Mouse (Mus musculus): ENCODE results near the gene Unc5b.

Gene Unc5b

GRCm38 (mm10) chr10:60820552-60820951 lies 10.8 kb downstream of the Unc5b start:
- DNase-seq: no peak

DNA sequence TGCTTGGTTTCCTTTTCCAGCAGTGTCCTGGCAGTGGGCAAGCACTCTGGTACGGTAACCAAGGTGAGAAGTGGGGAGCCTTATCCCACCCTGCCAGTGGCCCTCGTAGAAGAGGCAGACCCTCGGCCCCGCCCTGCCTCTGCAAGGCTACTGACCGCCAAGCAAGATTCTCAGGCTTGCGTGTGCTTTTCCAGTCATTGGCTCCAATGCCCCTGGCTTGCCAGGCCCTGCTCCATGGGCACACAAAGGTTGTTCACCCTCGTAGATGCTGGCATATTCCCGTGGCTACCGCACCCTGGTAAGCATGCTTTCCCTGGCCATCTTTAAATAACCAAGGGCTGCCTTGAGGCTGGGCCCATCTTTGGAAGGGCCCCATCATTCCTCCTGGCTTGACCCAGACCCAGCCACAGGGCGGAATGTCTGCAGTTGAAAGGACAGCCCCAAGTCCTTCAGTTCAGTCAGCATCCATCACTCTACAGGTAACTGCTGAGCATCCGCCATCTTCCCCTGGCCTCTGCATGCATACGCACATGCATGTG lies 11.7 kb downstream of the Unc5b start:
- no peak for DNase-seq

GRCm38 (mm10) chr10:60819179-60819578 lies 12.2 kb downstream of the Unc5b start:
- no peak for DNase-seq

DNA sequence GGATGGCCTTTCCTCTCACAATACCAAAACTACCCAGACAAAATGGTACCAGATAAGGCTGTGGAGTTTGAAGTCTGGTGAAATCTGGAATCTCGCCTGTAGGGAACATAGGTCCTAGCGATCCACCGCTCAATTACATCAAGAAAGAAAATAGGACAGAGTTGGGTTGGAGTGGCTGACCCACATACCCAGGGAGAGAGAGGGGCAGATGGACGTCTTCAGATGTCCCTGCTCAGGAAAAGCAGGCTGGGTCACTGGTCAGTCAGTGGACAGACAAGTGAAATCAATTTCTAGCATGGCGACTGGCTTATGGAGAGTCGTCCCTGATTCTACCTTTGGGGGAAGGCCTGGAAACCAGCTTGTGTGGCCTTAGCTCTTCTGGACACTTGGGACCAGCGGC lies 12.7 kb downstream of the Unc5b start:
- DNase-seq: no peak

GRCm38 (mm10) chr10:60817868-60818267 lies 13.5 kb downstream of the Unc5b start:
- no peak for DNase-seq

- DNase-seq: peak; percentile 20 to 22
Measured at GRCm38 (mm10) chr10:60816872-60817648, 14.3 kb downstream of the Unc5b start.

GRCm38 (mm10) chr10:60815855-60816254 lies 15.5 kb downstream of the Unc5b start:
- no peak for DNase-seq

DNA sequence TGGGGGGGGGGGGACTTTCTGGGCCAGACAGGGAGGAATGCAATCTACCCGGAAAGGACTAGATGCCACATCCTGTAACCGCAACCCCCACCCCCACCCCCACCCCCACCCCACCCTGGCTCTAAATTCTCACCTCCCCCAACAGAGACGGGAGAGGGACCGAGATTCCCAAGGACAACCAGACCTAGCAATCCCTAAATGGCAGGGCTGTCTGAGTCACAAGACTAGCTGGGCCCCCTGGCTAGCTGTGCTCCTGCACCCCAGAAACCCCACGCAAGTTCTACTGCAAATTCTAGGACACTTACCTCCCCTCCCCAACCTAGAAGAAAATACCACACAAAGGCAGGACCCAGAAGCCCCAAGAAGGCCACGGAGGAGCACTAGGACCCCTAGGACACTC lies 16.3 kb downstream of the Unc5b start:
- DNase-seq: no peak

- no peak for DNase-seq
Measured at GRCm38 (mm10) chr10:60814444-60815057, 16.8 kb downstream of the Unc5b start.

- no peak for DNase-seq
Measured at GRCm38 (mm10) chr10:60813606-60814005, 17.8 kb downstream of the Unc5b start.

DNA sequence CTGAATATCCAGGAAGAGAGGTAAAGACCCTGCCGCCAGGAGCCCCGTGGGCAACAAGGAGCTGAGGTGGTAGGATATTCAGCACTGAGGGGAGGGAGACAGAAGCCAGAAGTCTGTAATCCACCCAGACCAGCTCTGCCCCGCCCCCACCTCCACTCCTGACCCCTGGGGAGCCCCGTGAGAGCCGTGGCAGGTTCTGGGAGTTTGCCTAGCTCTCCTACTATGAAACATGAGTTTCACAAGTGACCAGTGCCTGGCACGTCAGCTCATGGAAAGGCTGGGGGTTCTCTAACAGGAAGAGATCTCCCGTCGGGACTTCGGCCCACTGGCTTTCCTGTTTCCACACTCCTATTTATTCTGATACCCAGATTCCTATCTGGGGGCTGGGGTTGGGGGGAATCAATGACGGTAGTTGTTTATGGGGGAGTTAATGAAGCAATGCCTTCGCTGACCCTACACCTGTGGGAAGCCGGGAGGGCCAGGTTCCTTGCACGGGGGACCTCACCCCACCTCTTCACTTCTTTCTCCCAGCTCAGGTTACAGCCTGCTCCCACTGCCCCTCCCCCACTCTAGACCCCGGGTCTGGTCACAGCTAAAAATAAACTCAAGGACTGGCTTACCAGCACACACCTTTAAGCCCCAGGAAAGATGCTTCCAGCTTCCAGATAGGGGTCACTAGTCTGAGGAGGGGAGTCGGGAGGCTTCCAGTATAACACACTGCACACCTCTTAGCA lies 19.4 kb downstream of the Unc5b start:
- no peak for DNase-seq

GRCm38 (mm10) chr10:60808447-60808846 lies 22.9 kb downstream of the Unc5b start:
- no peak for DNase-seq

GRCm38 (mm10) chr10:60807531-60808185 lies 23.7 kb downstream of the Unc5b start:
- no peak for DNase-seq

DNA sequence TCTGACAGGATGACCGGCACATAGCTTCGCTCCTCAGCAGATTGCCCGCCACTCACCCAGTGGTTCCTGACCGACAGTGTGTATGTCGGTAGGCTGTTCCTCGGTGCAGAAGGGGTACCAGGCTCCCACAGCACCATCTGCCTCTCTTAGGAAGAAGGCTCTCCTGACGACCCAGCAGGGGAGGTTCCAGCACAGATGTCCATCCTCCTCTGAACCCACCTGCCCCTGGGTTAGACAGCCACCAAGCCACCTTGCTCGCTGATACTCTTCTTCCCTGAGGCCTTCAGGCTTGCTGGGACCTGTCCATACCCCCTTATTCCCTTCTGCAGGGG lies 25.2 kb downstream of the Unc5b start:
- DNase-seq: no peak

- no peak for DNase-seq
Measured at GRCm38 (mm10) chr10:60805436-60806206, 25.8 kb downstream of the Unc5b start.

DNA sequence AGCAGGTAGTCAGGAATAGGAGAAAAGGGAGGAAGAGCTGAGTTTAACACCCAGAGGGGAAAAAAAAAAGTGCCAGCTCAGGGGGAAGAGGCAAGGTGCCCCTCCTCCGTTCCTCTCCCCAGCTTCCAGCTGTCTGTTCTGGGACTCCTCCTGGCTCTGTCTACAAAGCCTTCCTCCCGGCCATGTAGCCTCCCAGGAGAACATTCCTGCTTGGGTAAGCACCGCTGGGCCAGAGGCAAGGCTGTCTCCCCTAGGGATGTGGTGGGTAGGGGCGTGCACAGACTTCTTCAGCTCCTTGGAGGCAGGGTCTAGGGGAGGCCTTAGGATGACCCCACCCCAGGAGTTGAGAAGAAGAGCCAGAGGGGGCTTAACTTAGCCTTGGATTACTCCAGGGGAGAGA lies 26.5 kb downstream of the Unc5b start:
- no peak for DNase-seq

- no peak for DNase-seq
Measured at GRCm38 (mm10) chr10:60803971-60804370, 27.4 kb downstream of the Unc5b start.

DNA sequence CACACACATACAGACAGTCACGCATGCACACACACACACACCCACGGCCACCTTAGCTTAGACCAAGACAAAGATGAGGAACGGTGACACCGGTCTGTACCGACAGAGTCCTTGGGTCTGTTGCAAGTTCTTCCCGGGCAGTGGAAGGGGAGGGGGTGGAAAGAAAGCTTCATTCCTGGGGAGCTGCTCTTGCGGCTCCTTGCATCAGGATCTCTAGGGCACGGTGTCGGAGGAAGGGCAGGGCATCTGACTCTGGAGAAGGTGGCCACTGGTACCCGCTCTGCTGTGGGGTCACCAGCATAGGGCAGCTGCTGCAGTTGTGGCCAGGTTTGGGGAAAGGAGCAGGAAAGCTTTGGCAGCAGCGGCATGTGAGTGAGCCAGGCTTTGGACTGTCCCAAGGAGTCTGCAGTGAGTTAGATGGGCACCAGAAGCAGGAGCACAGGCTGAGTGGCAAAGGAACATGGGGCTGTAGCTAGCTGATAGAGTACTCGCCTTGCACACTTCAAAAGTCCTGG lies 29.4 kb downstream of the Unc5b start:
- DNase-seq: no peak

DNA sequence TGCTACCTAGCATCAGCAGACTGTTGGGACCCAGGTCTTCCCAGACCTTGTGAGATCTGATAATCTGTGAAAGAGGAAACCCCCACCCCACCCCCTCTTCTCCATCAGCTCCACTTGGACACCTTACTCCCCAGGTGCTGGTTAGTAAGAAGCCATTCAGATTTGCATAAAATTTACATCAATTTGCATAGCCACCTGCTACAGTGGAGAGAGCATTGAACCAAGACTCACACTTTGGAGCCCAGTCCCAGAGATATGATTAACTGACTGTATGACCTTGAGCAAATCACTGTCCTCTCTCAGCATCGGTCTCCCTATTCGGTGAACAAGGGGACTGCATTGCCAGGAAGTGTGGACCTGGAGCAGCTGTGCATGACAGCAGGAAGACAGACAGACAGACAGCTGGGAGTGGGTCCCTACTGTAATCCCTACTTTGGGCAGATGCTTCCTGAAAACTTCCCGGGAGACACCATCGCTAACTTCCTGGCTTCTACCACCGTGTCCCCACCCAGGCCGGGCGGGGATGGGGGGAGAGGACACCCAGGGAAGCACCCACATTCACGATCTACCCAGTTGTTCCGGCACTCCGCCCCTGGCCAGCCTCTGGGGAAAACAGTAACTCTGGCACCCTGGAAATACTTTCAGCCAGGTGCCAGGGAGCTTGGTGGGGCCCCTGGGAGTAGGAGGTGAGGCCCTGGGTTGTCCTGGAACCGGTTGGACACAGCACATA lies 30.0 kb downstream of the Unc5b start:
- no peak for DNase-seq

DNA sequence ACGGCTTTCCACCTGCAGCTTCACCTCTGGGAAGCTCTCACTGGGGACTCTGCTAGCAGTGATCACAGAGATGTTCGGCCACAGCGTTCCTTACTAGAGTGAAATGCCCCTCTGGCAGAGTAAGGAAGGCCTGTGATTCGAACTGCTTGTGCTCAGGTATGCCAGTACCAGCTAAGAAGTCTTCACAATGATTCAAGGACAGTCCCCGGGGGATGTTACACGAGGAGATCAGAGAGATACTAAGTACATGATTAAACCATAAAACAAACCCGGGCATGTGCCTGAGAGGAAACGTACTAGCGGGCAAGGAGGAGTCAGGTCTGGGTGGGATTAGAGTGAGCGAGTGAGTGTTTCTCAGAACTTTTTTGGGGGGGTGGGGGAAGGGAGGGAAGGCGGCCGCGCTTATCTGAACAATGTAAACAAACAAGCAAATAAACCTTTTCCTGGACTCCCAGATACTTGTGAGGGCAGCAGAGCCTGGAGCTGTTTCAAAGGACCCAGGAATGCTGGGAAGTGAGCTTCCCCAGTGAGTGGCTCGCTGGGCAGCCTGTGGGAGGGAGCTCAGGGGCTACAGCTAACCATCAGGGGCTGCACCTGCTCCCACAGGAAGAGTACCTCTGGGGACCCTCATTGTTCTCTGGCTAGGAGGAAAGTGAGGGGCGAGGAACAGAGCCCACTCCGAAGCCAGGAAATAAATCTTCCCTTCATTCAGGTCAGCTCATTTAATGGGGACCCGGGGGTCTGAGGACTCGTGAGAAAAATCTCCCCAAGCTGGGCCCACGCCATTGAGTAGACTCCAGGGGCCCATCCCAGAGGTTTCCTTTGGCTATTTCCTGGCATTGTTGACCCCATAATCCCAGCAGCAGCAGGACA lies 30.9 kb downstream of the Unc5b start:
- no peak for DNase-seq
